Mouse (Mus musculus): ENCODE results near the gene Gm28051.

Gm28051 gene

DNA sequence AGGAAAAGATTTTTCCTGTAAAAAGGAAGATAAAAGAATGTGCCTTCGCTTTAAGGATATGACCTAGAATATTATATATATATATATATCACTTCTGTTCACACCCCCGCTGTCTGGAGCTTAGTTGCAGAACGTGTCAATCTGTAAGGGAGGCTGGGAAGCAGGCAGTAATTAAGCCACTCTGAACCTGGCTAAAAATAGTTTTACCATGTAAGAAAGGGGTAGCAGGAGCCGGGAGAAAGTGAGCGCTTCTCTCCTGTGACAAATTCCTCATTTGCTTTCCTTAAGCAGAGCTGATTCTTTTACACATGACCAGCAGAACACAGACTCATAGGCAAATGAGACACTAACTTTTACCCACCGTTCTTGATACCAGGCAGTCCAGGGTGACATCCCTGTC lies 33.7 kb downstream of the Gm28051 start:
- no peak for TF ChIP-seq GATA4 (IDR thresholded peaks at IDR 0.05; ENCODE audit: insufficient replicate concordance, low read length)

DNA sequence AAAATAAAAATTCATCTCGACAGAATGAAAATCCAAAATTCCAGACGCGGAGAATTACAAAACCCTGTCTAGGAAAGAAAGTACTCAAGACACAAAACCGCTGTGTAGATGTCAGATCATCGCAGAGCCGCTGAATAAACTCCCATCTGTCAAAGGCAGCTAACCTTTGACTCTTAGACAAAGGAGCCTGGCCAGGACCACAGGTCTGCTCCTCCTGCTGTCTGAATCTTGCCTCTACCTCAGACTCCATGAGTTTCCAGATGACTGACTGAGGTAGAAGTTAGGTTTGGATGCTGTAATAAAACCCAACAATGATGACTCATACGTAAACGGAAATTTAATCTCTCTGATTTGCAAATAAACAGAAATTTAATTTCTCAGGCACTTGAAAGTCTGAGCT lies 34.6 kb downstream of the Gm28051 start:
- TF ChIP-seq GATA4 (IDR thresholded peaks at IDR 0.05; ENCODE audit: insufficient replicate concordance, low read length): no peak

DNA sequence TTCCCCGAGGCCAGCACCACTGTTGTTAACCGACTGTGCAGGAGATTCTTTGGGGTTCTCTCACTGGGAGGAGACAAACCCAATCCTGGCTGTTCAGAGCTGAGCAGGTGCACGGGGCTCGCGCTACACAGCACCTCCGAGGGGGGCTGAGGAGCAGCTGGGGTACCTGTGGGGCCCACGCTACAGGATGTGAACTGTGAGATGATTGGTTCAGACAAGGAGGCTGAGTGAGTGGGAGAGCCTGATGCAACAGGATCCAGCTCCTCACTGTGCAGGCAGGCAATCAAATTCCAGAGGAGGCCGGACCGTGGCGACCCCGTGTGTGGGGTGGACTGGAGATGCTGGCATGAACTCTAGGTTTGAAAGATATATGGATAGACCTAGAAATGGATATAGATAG lies 35.1 kb downstream of the Gm28051 start:
- no peak for TF ChIP-seq GATA4 (IDR thresholded peaks at IDR 0.05; ENCODE audit: insufficient replicate concordance, low read length)

DNA sequence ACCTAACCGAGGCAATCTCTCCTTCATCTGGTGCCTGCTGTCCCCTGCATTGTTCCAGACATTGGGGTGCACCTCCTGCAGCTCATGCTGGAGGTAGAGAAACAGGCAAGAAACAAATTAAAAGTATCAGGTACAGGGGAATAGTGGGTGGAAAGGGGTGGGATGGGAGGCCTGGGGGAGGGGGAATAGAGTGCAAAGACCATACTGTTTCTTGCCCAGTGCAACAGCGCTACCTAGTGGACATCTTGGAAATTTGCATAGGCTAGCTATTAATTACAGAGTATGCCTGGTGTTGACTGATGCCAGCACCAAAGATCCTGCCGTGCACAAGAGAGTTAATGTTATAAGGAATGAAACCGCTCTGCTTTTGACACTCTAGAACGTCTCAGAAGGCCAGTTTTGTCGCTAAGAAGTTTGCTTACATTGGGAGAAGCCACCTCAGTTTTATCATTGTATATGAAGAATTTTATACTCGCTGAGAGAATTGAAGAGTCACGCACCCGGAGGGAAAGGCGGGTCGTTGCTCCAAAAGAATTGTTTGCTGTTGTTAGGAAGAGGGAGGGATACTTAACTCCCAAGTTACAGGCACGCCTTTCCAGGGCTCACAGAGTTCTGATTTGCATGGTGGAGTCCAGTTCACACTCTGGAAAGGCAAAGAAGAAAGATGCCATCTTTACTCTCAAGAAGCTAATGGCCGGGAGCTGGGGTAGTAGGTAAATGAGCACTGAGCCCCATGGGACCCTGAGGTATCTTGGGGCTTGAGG lies 37.8 kb downstream of the Gm28051 start:
- no peak for TF ChIP-seq GATA4 (IDR thresholded peaks at IDR 0.05; ENCODE audit: insufficient replicate concordance, low read length)

DNA sequence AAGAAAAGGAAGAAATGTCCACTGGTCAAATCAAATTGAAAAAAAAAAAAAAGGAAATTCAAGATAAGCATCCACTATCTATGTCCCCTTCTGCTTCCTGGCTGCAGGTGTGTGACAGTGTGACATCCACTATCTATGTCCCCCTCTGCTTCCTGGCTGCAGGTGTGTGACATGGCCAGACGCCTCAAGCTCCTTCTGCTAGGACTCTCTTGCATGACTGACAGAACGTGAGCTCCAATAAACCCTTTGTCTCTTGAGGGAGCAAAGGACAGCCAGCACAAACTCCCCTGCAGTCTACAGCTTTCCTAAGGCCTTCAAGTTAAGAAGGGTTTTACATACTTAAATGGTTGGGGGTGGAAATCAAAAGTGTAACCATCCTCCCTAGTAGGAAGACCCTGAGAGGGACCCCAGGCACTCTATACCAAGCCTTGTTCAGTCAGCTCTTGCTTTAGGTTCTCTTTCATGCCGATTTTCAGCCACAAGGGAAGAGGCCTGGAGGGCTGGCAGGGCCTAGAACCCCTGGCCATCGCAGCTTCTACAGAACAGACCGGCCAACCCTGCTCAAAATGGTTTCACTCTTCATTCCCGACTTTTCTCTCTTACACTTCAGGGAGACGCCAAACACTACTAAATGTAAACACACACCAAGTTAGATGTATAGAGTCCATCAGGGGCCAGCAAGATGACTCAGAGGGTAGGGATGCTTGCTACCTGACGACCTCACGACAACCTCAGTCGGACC lies 42.7 kb downstream of the Gm28051 start:
- TF ChIP-seq GATA4 (IDR thresholded peaks at IDR 0.05; ENCODE audit: insufficient replicate concordance, low read length): no peak

DNA sequence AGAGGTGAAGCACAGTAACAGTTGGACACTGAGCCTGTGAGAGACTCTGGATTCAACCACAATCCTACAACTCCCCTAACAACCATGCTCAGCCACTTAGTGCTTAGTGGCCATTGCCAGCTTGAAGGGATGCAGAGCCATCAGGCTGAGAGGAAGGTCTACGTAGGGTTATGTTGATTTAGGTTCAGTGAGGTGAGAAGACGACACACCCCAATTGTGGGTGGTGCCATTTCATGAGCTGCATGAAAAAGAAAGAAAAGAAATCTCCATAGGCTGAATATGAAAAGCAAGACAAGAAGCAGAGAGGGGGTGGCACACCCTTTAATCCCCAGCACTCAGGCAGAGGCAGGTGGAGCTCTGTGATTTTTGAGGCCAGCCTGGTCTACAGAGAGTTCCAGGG lies 43.4 kb downstream of the Gm28051 start:
- TF ChIP-seq GATA4 (IDR thresholded peaks at IDR 0.05; ENCODE audit: insufficient replicate concordance, low read length): no peak

DNA sequence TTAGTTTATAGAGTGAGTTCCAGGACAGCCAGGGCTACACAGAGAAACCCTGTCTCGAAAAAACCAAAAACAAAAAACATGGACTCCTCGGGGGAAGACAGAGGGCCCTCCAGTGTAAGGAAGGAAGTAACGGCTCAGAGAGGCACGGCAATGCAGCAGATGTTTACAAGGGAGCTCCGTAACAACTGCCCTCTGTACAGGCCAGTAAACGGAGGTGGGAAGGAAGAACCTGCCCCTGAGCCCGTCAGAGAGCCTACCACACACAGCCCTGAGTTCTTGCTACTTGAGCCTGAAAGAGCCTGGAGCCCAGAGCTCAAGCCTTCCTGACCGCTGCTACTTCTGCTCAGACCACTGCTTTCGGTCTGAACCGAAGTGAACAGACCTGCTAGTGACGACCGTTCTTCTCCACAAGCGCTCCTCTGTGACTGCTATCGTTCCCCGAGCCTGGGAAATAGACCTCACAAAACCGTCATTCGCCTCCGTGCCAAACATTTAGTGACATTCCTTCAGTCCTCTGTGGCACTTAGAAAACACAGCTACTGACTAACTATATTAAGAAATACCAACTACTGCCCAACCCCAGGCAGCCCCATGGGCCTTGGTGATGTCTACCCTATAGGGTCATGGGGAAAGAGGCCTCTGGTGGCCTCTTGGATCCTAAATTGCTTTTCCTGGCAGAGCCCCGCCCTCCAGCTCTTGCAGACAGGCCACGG lies 44.3 kb downstream of the Gm28051 start:
- no peak for TF ChIP-seq GATA4 (IDR thresholded peaks at IDR 0.05; ENCODE audit: insufficient replicate concordance, low read length)

DNA sequence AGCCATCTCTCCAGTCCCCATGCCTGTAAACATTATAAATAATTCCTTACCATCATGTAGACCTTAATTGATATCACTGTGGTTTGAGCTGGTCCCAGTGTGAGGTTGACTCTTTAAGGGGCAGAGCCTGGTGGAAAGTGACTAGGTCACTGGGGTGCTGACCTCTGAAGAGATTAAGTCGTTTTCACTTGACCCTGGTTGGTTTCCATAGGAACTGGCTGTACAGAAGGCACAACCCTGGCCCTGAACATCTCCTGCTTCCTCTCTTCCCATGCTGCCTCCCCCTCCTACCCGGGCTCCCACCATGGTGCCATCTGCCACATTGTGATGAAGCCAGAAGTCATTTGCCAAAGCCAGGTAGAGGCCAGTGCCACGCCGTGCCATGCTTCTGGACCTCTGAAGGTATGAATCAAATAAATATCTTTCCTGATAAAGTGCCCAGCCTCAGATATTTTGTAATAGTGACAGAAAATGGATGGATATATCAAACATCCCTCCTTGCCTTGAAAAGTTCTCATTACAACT lies 46.7 kb downstream of the Gm28051 start:
- TF ChIP-seq GATA4 (IDR thresholded peaks at IDR 0.05; ENCODE audit: insufficient replicate concordance, low read length): no peak

DNA sequence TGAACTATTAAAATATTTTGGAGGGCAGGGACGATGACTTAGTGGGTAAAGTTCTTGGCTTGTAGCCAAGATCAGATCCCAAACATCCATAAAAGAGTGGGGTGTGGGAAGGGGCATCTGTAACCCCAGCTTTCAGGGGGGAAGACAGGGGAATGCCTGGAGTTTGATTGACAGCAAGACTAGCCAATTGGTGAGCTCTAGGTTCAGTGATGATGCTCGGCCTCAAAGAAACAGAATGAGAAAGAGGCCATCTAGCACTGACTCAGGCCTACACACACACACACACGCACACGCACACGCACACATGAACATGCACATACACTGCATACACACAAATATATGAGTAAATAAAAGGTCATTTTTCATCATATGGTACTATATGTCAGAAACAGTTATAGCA lies 47.7 kb downstream of the Gm28051 start:
- TF ChIP-seq GATA4 (IDR thresholded peaks at IDR 0.05; ENCODE audit: insufficient replicate concordance, low read length): no peak

DNA sequence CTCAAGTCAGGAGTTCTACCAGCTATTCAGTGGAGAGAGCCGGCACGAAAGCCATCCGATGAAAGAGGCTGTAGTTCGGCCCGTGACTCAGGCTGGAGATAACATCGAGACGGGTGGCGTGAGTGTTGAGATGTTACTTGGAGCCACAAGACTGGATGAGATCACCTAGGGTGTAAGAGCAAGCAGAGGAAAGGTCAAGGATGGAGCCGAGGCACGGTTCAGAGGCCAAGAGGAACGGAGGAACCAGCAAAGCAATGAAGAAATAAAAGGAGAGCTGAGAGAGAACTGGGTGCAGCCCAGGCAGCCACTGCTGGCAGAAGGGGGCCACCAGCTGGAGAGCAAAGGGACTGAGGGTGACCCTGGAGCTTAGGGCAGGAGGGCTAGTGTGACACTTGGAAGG lies 49.3 kb downstream of the Gm28051 start:
- TF ChIP-seq GATA4 (IDR thresholded peaks at IDR 0.05; ENCODE audit: insufficient replicate concordance, low read length): no peak

DNA sequence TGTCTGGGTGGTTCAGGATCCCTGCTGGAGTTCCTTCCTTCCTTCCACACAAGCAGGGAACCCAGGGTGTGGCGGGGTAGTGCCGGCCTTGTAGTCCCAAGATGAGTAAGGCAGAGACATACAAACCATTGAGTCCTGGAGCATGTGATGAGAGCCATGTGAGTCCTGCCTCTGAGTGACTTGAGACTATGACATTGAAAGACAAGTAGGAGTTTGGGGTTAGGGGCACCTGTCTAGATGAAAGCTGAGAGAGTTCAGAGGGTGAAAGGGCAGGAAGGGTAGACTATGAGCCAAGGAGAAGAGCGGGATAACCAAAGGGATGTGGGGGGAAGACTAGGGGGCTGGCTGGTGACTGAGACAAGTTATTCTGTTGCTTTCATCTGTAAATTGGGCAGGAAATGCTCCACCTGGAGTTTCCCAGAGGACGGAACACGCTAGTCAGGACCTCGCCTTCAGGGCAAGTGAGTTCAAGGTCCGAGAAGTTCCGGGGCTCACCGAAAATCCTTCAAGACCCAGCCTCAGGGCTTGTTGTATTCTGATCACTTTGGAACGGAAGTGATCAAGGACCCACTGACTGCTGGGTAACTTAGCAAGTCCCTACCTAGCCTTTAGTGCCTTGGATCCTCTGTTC lies 50.6 kb downstream of the Gm28051 start:
- no peak for TF ChIP-seq GATA4 (IDR thresholded peaks at IDR 0.05; ENCODE audit: insufficient replicate concordance, low read length)

DNA sequence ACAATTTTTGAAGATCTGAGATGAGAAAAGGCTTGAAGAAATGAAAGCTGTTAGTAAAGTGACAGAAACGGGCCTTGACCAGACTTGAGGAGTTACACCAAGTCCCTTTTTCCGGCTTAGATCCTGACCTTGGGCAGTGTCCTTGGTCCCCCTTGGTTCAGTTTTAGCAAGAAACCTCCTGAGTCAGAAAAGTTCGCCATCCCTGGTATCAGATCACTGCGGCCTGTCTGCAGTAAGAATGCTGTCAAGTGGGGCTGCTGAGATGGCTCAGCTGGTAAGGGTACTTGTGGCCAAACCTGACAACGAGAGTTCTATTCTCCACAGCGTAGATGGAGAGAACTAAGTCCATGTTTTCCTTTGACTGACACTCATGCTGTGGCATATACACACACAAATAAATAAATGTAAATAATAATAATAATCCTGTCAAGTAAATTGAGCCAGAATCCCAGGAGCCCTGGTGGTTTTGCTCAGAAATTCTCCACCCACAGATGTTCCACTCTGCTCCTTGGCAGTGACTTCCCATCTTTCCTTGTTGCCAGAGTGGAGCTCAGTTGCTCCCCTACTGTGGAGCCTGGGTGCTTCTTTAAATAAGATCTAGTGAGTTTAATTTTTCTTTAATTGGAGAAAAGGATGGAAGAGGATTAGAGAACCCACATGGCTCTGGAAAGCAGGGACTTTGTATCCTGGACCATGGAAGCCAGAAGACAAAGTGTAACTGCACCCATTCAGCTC lies 51.5 kb downstream of the Gm28051 start:
- no peak for TF ChIP-seq GATA4 (IDR thresholded peaks at IDR 0.05; ENCODE audit: insufficient replicate concordance, low read length)

DNA sequence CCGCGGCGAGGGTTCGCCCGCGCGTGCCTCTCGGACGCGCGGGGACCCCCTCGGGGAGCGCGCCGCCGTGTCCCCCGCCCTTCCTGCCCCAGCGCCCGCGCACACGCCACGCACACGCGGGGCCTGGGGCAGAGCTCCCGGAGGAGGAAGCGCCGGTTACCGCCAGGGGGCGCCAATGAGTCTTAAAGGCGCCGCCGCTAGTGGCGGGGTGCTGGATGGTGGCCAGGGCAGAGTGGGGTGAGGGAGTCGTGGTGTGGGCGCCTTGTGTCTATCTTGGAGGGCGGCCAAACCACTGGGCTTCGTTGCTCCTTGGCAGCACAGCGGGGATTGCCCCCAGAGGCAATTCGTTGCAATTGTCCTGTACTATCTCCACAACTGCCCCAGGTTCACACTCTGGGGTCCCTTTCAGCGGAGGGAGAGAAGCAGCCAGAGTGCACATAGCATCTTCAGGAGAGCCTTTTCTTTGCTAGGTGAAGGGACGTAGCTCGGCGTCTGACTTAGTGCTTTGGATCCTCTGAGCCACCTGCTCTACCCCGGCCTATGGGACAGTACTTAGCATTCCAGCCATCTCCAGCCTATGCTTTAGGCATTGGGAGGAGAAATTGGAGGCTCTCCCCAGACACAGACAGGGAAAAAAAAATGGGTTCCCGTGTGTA lies 52.2 kb downstream of the Gm28051 start:
- TF ChIP-seq GATA4 (IDR thresholded peaks at IDR 0.05; ENCODE audit: insufficient replicate concordance, low read length): no peak
